Mouse (Mus musculus) Patski (cell line): ENCODE results near the gene Gm20825. TPM values are rescaled to one million over a fixed set of nuclear protein-coding genes. Genes with fewer than 3 reads are reported as not detected.
"Not testable (repeated sequence)": the region's sequence is repeated elsewhere in the genome, so short reads cannot be mapped to it uniquely, and the experiment has no call there.

Experiments used
- ATAC-seq: fragments of 100-300 bp; one replicate; pipeline ENCODE4 v1.8.0; 2021
- CTCF ChIA-PET: fragments of 350-600 bp; sonication (Branson Sonifier 250); formaldehyde crosslinking; loops from one replicate; lab custom pipeline; 2022; ENCODE audit warnings: inconsistent platforms; lab: Charles Lee
- POLR2A ChIA-PET: fragments of 350-600 bp; sonication (Branson Sonifier 250); formaldehyde crosslinking; loops from one replicate; lab custom pipeline; 2022; ENCODE audit warnings: antibody characterized with exemption, inconsistent platforms; lab: Charles Lee
- DNase-seq: peaks from one replicate; pipeline ENCODE4 v3.0.0-alpha.2; 2011; ENCODE audit warnings: low read depth, low spot score
- H3K27me3 ChIP-seq: fragments of 371-371 bp; one replicate; pipeline ENCODE4 v1.5.1; 2021
- in situ Hi-C: fragments of 300-500 bp; cut with MboI; formaldehyde crosslinking; loops from 3 replicates; pipeline ENCODE4 v1.11.1; 2018; ENCODE audit warnings: low pct_unique_long_range_greater_than_20kb, mixed read lengths
- polyA plus RNA-seq: library from polyadenylated mRNA; unstranded; gene quantifications from one replicate; pipeline ENCODE4 v1.2.3, GENCODE M21; 2021

Gene Gm20825
- not detected for polyA plus RNA-seq

- CTCF ChIA-PET, ATAC-seq, POLR2A ChIA-PET, in situ Hi-C loops, H3K27me3 ChIP-seq, DNase-seq: not testable (repeated sequence)
Measured at GRCm38 (mm10) chrY:8071407-8071806, at the start of gene Gm20825. Gene Gm20825 (minus strand): TSS chrY:8071507.

Other genes with a start within 250 kb of the Gm20825 start
- not detected for gene Gm29049, start 74.3 kb downstream of the Gm20825 start, polyA plus RNA-seq
- not detected for gene Gm20824, start 186.4 kb upstream of the Gm20825 start, polyA plus RNA-seq